Mouse (Mus musculus) CH12.LX (cell line): ENCODE measurements around the gene Rb1. TPM values are rescaled to one million over a fixed set of nuclear protein-coding genes. Genes with fewer than 3 reads are reported as not detected.

Experiments
- DNase-seq: peaks from one replicate; pipeline ENCODE4 v3.0.0-alpha.2; 2013; ENCODE audit errors: extremely low read depth
- H3K27ac ChIP-seq: 2 replicates; pipeline ENCODE4 v1.5.1; 2012; ENCODE audit warnings: low read depth, mild to moderate bottlenecking, control low read depth, moderate library complexity; ENCODE audit not compliant: insufficient read depth
- H3K27me3 ChIP-seq: replicated peaks from 2 replicates; pipeline ENCODE3; 2012; ENCODE audit warnings: inconsistent platforms
- H3K36me3 ChIP-seq, 2 experiments: replicated peaks in 1 of 2; 2 replicates each; pipeline versions ENCODE3 to v1.6.1; 2012; ENCODE audit warnings: inconsistent platforms in 1 of 2, low read length in 1 of 2, mild to moderate bottlenecking in 1 of 2, mixed read lengths in 1 of 2, moderate library complexity in 1 of 2; ENCODE audit not compliant: control insufficient read depth in 1 of 2, insufficient read depth in 1 of 2
- H3K4me1 ChIP-seq, 2 experiments: 2 replicates each; pipeline ENCODE4 v1.6.1; 2012; ENCODE audit warnings: inconsistent platforms in 1 of 2, moderate library complexity in 1 of 2; ENCODE audit not compliant: insufficient read depth in 2 of 2, control insufficient read depth in 1 of 2
- H3K4me2 ChIP-seq: 2 replicates; pipeline ENCODE4 v1.6.1; 2012; ENCODE audit warnings: low read depth, mild to moderate bottlenecking, control low read depth; ENCODE audit not compliant: poor library complexity, insufficient read depth, severe bottlenecking
- H3K4me3 ChIP-seq, 3 experiments: fragments of 150-350 bp in 1 of 3; sonication (generic) in 1 of 3; replicated peaks in 1 of 3; 2 replicates each; pipeline versions ENCODE3 to v1.5.1; 2011 to 2012; ENCODE audit warnings: low read depth in 2 of 3, low read length in 2 of 3, mild to moderate bottlenecking in 2 of 3, moderate library complexity in 2 of 3, control low read depth in 1 of 3, improper control_type of control experiment in 1 of 3, inconsistent platforms in 1 of 3, mixed read lengths in 1 of 3; ENCODE audit not compliant: poor library complexity in 1 of 3
- H3K79me2 ChIP-seq: replicated peaks from 2 replicates; pipeline ENCODE4 v1.6.1; 2012; ENCODE audit warnings: mild to moderate bottlenecking, moderate library complexity; ENCODE audit not compliant: control insufficient read depth, poor library complexity, insufficient read depth, severe bottlenecking; ENCODE audit errors: extremely low read depth
- H3K9ac ChIP-seq: 2 replicates; pipeline ENCODE4 v1.6.1; 2012; ENCODE audit warnings: low read depth, mild to moderate bottlenecking, control low read depth, moderate library complexity; ENCODE audit not compliant: insufficient read depth
- H3K9me3 ChIP-seq: replicated peaks from 2 replicates; pipeline ENCODE3; 2012; ENCODE audit warnings: low read length, inconsistent platforms, mixed read lengths
- CHD1 ChIP-seq: IDR thresholded peaks from 2 replicates; pipeline ENCODE4 v1.6.1; 2012; ENCODE audit warnings: low read depth, low read length, improper control_type of control experiment, inconsistent platforms
- CTCF ChIP-seq, 2 experiments: IDR thresholded peaks in 1 of 2; conservative IDR thresholded peaks in 1 of 2; 2 replicates each; pipeline ENCODE4 v1.5.1; 2011 to 2012; ENCODE audit warnings: low read depth in 2 of 2, low read length in 2 of 2, improper control_type of control experiment in 1 of 2, inconsistent platforms in 1 of 2, mild to moderate bottlenecking in 1 of 2, moderate library complexity in 1 of 2
- ELF1 ChIP-seq: IDR thresholded peaks from 2 replicates; pipeline ENCODE4 v1.6.1; 2014; ENCODE audit warnings: low read depth, mild to moderate bottlenecking, inconsistent platforms, low read length, improper control_type of control experiment
- EP300 ChIP-seq: IDR thresholded peaks from 2 replicates; pipeline ENCODE4 v1.6.1; 2011; ENCODE audit warnings: low read length, improper control_type of control experiment
- JUND ChIP-seq: conservative IDR thresholded peaks from 2 replicates; pipeline ENCODE4 v1.6.1; 2011; ENCODE audit warnings: low read depth, low read length, improper control_type of control experiment
- MAFK ChIP-seq: IDR thresholded peaks from 2 replicates; pipeline ENCODE4 v1.6.1; 2011; ENCODE audit warnings: low read length, improper control_type of control experiment; ENCODE audit not compliant: insufficient replicate concordance
- MAZ ChIP-seq: IDR thresholded peaks from 2 replicates; pipeline ENCODE4 v1.6.1; 2012; ENCODE audit warnings: low read depth, mild to moderate bottlenecking, inconsistent platforms, low read length, improper control_type of control experiment, moderate library complexity
- MEF2A ChIP-seq: IDR thresholded peaks from 2 replicates; pipeline ENCODE4 v1.6.1; 2014; ENCODE audit warnings: low read depth, mild to moderate bottlenecking, inconsistent platforms, low read length, improper control_type of control experiment, borderline replicate concordance
- MXI1 ChIP-seq: IDR thresholded peaks from 2 replicates; pipeline ENCODE4 v1.6.1; 2011; ENCODE audit warnings: mild to moderate bottlenecking, low read depth, low read length, improper control_type of control experiment
- MYC ChIP-seq: IDR thresholded peaks from 2 replicates; pipeline ENCODE4 v1.6.1; 2011; ENCODE audit warnings: low read depth, mild to moderate bottlenecking, improper control_type of control experiment, low read length
- POLR2A ChIP-seq: IDR thresholded peaks from 2 replicates; pipeline ENCODE4 v1.6.1; 2011; ENCODE audit warnings: low read depth, mild to moderate bottlenecking, improper control_type of control experiment, low read length
- RCOR1 ChIP-seq: conservative IDR thresholded peaks from 2 replicates; pipeline ENCODE4 v1.6.1; 2012; ENCODE audit warnings: low read depth, mild to moderate bottlenecking, inconsistent platforms, low read length, improper control_type of control experiment
- SIN3A ChIP-seq: IDR thresholded peaks from 2 replicates; pipeline ENCODE4 v1.6.1; 2012; ENCODE audit warnings: low read length, improper control_type of control experiment, inconsistent platforms
- TBP ChIP-seq: conservative IDR thresholded peaks from 2 replicates; pipeline ENCODE4 v1.6.1; 2011; ENCODE audit warnings: low read depth, low read length, improper control_type of control experiment
- UBTF ChIP-seq: IDR thresholded peaks from 2 replicates; pipeline ENCODE4 v1.6.1; 2012; ENCODE audit warnings: low read depth, mild to moderate bottlenecking, inconsistent platforms, low read length, improper control_type of control experiment, moderate library complexity
- USF1 ChIP-seq: IDR thresholded peaks from 2 replicates; pipeline ENCODE4 v1.6.1; 2014; ENCODE audit warnings: low read depth, mild to moderate bottlenecking, inconsistent platforms, low read length, improper control_type of control experiment
- ZNF384 ChIP-seq: IDR thresholded peaks from 2 replicates; pipeline ENCODE4 v1.6.1; 2012; ENCODE audit warnings: low read depth, low read length, improper control_type of control experiment, inconsistent platforms
- dilution Hi-C: fragments of 300-500 bp; cut with MboI; formaldehyde crosslinking; loops from 2 replicates; pipeline ENCODE4 v1.14.3; 2020; ENCODE audit warnings: low sequenced_read_pairs; ENCODE audit not compliant: extremely low pct_unique_long_range_greater_than_20kb, extremely low pct_ligation_motif_present
- in situ Hi-C: fragments of 300-500 bp; cut with MboI; formaldehyde crosslinking; loops from 3 replicates; pipeline ENCODE4 v1.14.3; 2019; ENCODE audit warnings: low sequenced_read_pairs, low pct_ligation_motif_present, low pct_unique_long_range_greater_than_20kb, mixed read lengths
- polyA plus RNA-seq: library from polyadenylated mRNA; unstranded; fragments of >175 nt; gene quantifications from 2 replicates; pipeline ENCODE4 v1.2.1, GENCODE M21; 2012; ENCODE audit warnings: low read depth; ENCODE audit not compliant: insufficient read length
- total RNA-seq, 2 experiments: library from RNA; depleted of rRNA; stranded (reverse); fragments of 300-350 nt in 1 of 2; fragments of >200 nt in 1 of 2; gene quantifications; 2 replicates each; pipeline ENCODE4 v1.2.3; 2012 to 2014

Rb1 gene
- total and polyA plus RNA-seq, 3 experiments = 13.6 to 16.7 (median 15.2) TPM

- no peak for DNase-seq
- Histone ChIP-seq H3K9me3 (peaks cover 7% of the 10 kb centered on the region), H3K27ac (peak overlapping the region; percentile 79; the same call in 1 of the 2 replicates)
Observed at GRCm38 (mm10) chr14:73142421-73142895, 183.2 kb downstream of the Rb1 start.

GRCm38 (mm10) chr14:73141800-73142199 lies 183.8 kb downstream of the Rb1 start:
- no peak overlapping the region for H3K4me3 ChIP-seq
- no peak overlapping the region for H3K27ac ChIP-seq
- H3K9me3 ChIP-seq = peaks cover 7% of the 10 kb centered on the region
- in situ Hi-C loops = no loop called here
- H3K9ac ChIP-seq = no peak overlapping the region
- peaks cover 0 to 6% of the 10 kb centered on the region in 2 experiments for H3K36me3 ChIP-seq
- dilution Hi-C loops = no loop called here
- peaks cover 7 to 35% of the 10 kb centered on the region in 2 experiments for H3K4me1 ChIP-seq
- peaks cover 5% of the 10 kb centered on the region for H3K79me2 ChIP-seq
- H3K27me3 ChIP-seq = no peaks in the 10 kb centered on the region
- DNase-seq = no peak
- TF ChIP-seq SIN3A = no peak
- no peak for TF ChIP-seq RCOR1
- no peak overlapping the region for H3K4me2 ChIP-seq

More at GRCm38 (mm10) chr14:73142421-73142895, 183.2 kb downstream of the Rb1 start:
- peak overlapping the region; percentile 95 for H3K9ac ChIP-seq
- peak overlapping the region; percentile 66 to 86 (median 74) for H3K4me3 ChIP-seq
- no peaks in the 10 kb centered on the region for H3K27me3 ChIP-seq
- peak overlapping the region; percentile 86 for H3K4me2 ChIP-seq
- peaks cover 7 to 41% of the 10 kb centered on the region in 2 experiments for H3K4me1 ChIP-seq
- H3K79me2 ChIP-seq = peaks cover 5% of the 10 kb centered on the region
- no peak for TF ChIP-seq RCOR1
- TF ChIP-seq SIN3A = 0 out of 2 replicates have a peak, but pooled peaks have one; percentile 12
- dilution Hi-C loops = no loop called here
- H3K36me3 ChIP-seq = peaks cover 0 to 6% of the 10 kb centered on the region in 2 experiments
- in situ Hi-C loops = no loop called here

GRCm38 (mm10) chr14:73139866-73140265 lies 185.8 kb downstream of the Rb1 start:
- H3K4me2 ChIP-seq = no peak overlapping the region
- peaks cover 0 to 2% of the 10 kb centered on the region in 2 experiments for H3K36me3 ChIP-seq
- no peaks in the 10 kb centered on the region for H3K27me3 ChIP-seq
- H3K9me3 ChIP-seq = no peaks in the 10 kb centered on the region
- peaks cover 2 to 17% of the 10 kb centered on the region in 2 experiments for H3K4me1 ChIP-seq
- dilution Hi-C loops (no loop called here), in situ Hi-C loops (loop anchor here (10.0 kb wide), 1 partner anchor 95 kb away; the partner anchor contains the start of gene Lpar6)
- H3K9ac ChIP-seq = no peak overlapping the region
- no peak overlapping the region for H3K4me3 ChIP-seq
- no peak for DNase-seq
- H3K27ac ChIP-seq = no peak overlapping the region
- no peak for TF ChIP-seq MEF2A
- TF ChIP-seq CHD1 = no peak
- no peak for TF ChIP-seq TBP
- TF ChIP-seq UBTF = no peak
- no peak for TF ChIP-seq CTCF (conservative IDR thresholded peaks at IDR 0.05 in 1 of 2, IDR thresholded peaks at IDR 0.05 in 1 of 2; ENCODE audit: low read depth in 2 of 2, low read length in 2 of 2)
- TF ChIP-seq RCOR1 = no peak
- TF ChIP-seq JUND = no peak
- no peak for TF ChIP-seq SIN3A
- no peak for TF ChIP-seq USF1
- TF ChIP-seq ZNF384 = no peak
- no peak for TF ChIP-seq MYC
- TF ChIP-seq MAZ = no peak
- TF ChIP-seq MXI1 = no peak
- no peak for TF ChIP-seq ELF1
- no peak for TF ChIP-seq MAFK
- TF ChIP-seq EP300 = no peak
- no peak for TF ChIP-seq POLR2A
- H3K79me2 ChIP-seq = no peaks in the 10 kb centered on the region
